Mouse (Mus musculus): ENCODE measurements around the gene Rora.

- no peak for TF ChIP-seq CTCF (IDR thresholded peaks at IDR 0.05; ENCODE audit: low read depth, low read length)
- no peak for TF ChIP-seq POLR2A (IDR thresholded peaks at IDR 0.05; ENCODE audit: extremely low read depth, insufficient read depth, low read length)
Observed at GRCm38 (mm10) chr9:68956210-68956874, 302.8 kb downstream of the Rora start.
